26 mouse cellular contexts compared by ENCODE assay signal in genomic region chr17:45961626-45962319, GRCm38 (mm10).
DNase-seq lines count a peak whose midpoint lies in the region; ATAC-seq and TF ChIP-seq lines count a peak whose summit lies in the region.
"Had no signal": no experiment of that assay in that cellular context is flagged by ENCODE, and none has a peak within 500 bp of the region (broad histone marks: within the 10 kb centered on the region; RNA-seq: fewer than 3 reads in every experiment).

No protein-coding gene starts in this region.

- DNase-seq in kidney, postnatal 0 days (ENCODE audit: low spot score) = no peak
- DNase-seq in ES-CJ7 (ENCODE audit: low read depth, low spot score) (peak; percentile 58), ZHBTc4 (ENCODE audit: low read depth, low spot score) (peak; percentile 87)
- peak; percentile 80 for DNase-seq in adrenal gland, postnatal 14 days
- no peak for DNase-seq in heart, adult 9 months (ENCODE audit: low spot score in 2 of 2)
- DNase-seq in embryo, embryonic 10 days (ENCODE audit: low spot score) = no peak
- DNase-seq: B cell, adult 2 months; cerebellum, adult 11 months; cerebellum, adult 9-11 months; kidney, postnatal 36 days; layer of hippocampus, postnatal 36 days; lung, adult 18-20 months; right cerebral cortex, adult 18-20 months; thymus, postnatal 14 days had no signal

- no peaks in the 10 kb centered on the region for H3K9me3 ChIP-seq in kidney, postnatal 0 days (replicated peaks; ENCODE audit: low read length)
- no peaks in the 10 kb centered on the region for H3K9me3 ChIP-seq in kidney, embryonic 14.5 days (ENCODE audit: control insufficient read depth, low read length)
- H3K9me3 ChIP-seq in heart, embryonic 11.5 days (replicated peaks; ENCODE audit: control insufficient read depth, low read length) = no peaks in the 10 kb centered on the region
- H3K9me3 ChIP-seq: embryonic facial prominence, embryonic 12.5 days; forebrain, embryonic 12.5 days; heart, embryonic 10.5 days; limb, embryonic 12.5 days; midbrain, embryonic 10.5 days had no signal

- ATAC-seq in kidney, postnatal 0 days (replicated peaks; ENCODE audit: low FRiP score, low read depth) = peak; percentile 55; the same call in 1 of the 2 replicates
- ATAC-seq in kidney, embryonic 14.5 days (ENCODE audit: low FRiP score, low TSS enrichment) = no peak
- no peak for ATAC-seq in heart, embryonic 11.5 days (replicated peaks; ENCODE audit: insufficient number of reproducible peaks, low FRiP score, low TSS enrichment)
- ATAC-seq: hindbrain, postnatal 0 days; intestine, embryonic 16.5 days; midbrain, embryonic 16.5 days had no signal

- H3K9ac ChIP-seq in kidney, postnatal 0 days (ENCODE audit: low read depth, low read length) = no peak overlapping the region
- no peak overlapping the region for H3K9ac ChIP-seq in kidney, embryonic 14.5 days (ENCODE audit: low read depth, low read length)
- H3K9ac ChIP-seq in heart, embryonic 11.5 days (ENCODE audit: low read depth, low read length) = no peak overlapping the region
- H3K9ac ChIP-seq: embryonic facial prominence, embryonic 12.5 days; forebrain, embryonic 12.5 days; limb, embryonic 12.5 days had no signal

- TF ChIP-seq CTCF in kidney, postnatal 0 days (IDR thresholded peaks at IDR 0.05; ENCODE audit: low read depth) = no peak

- 72% methylated on average over 16 of the region's 16 CpGs for WGBS in kidney, postnatal 0 days
- 80% methylated on average over 16 of the region's 16 CpGs for WGBS in kidney, embryonic 14.5 days
- 77% methylated on average over 16 of the region's 16 CpGs for WGBS in heart, embryonic 11.5 days (ENCODE audit: insufficient replicate concordance)

- no peak overlapping the region for H3K4me3 ChIP-seq in kidney, postnatal 0 days (replicated peaks; ENCODE audit: low read depth, low read length)
- H3K4me3 ChIP-seq in kidney, embryonic 14.5 days (ENCODE audit: low read length) = no peak overlapping the region
- H3K4me3 ChIP-seq in heart, embryonic 11.5 days (ENCODE audit: low read depth, low read length) = no peak overlapping the region
- H3K4me3 ChIP-seq: embryonic facial prominence, embryonic 12.5 days; forebrain, embryonic 12.5 days; heart, embryonic 10.5 days; limb, embryonic 12.5 days; midbrain, embryonic 10.5 days; myocyte had no signal

- H3K27me3 ChIP-seq in kidney, postnatal 0 days (ENCODE audit: insufficient read depth, low read length) = no peaks in the 10 kb centered on the region
- H3K27me3 ChIP-seq in kidney, embryonic 14.5 days (ENCODE audit: control insufficient read depth, insufficient read depth, low read length) = no peaks in the 10 kb centered on the region
- H3K27me3 ChIP-seq in heart, embryonic 11.5 days (ENCODE audit: control insufficient read depth, insufficient read depth, low read length) = 0 out of 2 replicates have a peak, but pooled peaks cover 2% of the 10 kb centered on the region
- H3K27me3 ChIP-seq: embryonic facial prominence, embryonic 12.5 days; forebrain, embryonic 12.5 days; limb, embryonic 12.5 days had no signal

- H3K4me1 ChIP-seq in kidney, postnatal 0 days (replicated peaks; ENCODE audit: insufficient read depth, low read length) = peaks cover 12% of the 10 kb centered on the region
- peaks cover 22% of the 10 kb centered on the region for H3K4me1 ChIP-seq in kidney, embryonic 14.5 days (ENCODE audit: control insufficient read depth, insufficient read depth, low read length)
- no peaks in the 10 kb centered on the region for H3K4me1 ChIP-seq in heart, embryonic 11.5 days (ENCODE audit: control insufficient read depth, insufficient read depth, low read length)

- 0 out of 2 replicates have a peak overlapping the region, but pooled peaks have one; percentile 50 for H3K27ac ChIP-seq in kidney, postnatal 0 days
- H3K27ac ChIP-seq in kidney, embryonic 14.5 days (ENCODE audit: low read depth, low read length) = no peak overlapping the region
- no peak overlapping the region for H3K27ac ChIP-seq in heart, embryonic 11.5 days (ENCODE audit: low read depth, low read length)
- H3K27ac ChIP-seq: embryonic facial prominence, embryonic 12.5 days; forebrain, embryonic 12.5 days; heart, embryonic 10.5 days; hindbrain, postnatal 0 days; limb, embryonic 12.5 days; midbrain, embryonic 10.5 days had no signal

- H3K36me3 ChIP-seq in kidney, postnatal 0 days (ENCODE audit: insufficient read depth, low read length) = no peaks in the 10 kb centered on the region
- no peaks in the 10 kb centered on the region for H3K36me3 ChIP-seq in kidney, embryonic 14.5 days (ENCODE audit: control insufficient read depth, insufficient read depth, low read length)
- H3K36me3 ChIP-seq in heart, embryonic 11.5 days (ENCODE audit: control insufficient read depth, insufficient read depth, low read length) = no peaks in the 10 kb centered on the region
- H3K36me3 ChIP-seq: embryonic facial prominence, embryonic 12.5 days; forebrain, embryonic 12.5 days; heart, embryonic 10.5 days; limb, embryonic 12.5 days; midbrain, embryonic 10.5 days had no signal

- H3K4me2 ChIP-seq in kidney, postnatal 0 days (ENCODE audit: low read length) = no peak overlapping the region
- H3K4me2 ChIP-seq in kidney, embryonic 14.5 days (replicated peaks; ENCODE audit: low read depth, low read length) = no peak overlapping the region
- H3K4me2 ChIP-seq in heart, embryonic 11.5 days = no peak overlapping the region
- H3K4me2 ChIP-seq: embryonic facial prominence, embryonic 12.5 days; forebrain, embryonic 12.5 days; limb, embryonic 12.5 days; liver, embryonic 11.5 days had no signal

Comparison
In these comparisons a context has a peak if more than half of its experiments do, and no peak if none do; other contexts are left out.
1. DNase-seq: peak in ES-CJ7 (single experiment), ZHBTc4 (single experiment) and adrenal gland, postnatal 14 days (single experiment); none in kidney, postnatal 0 days (single experiment), heart, adult 9 months (0 of 2) and embryo, embryonic 10 days (single experiment).